Mouse (Mus musculus) limb, embryonic 15.5 days (tissue): ENCODE results near the gene Ffar3. TPM values are rescaled to one million over a fixed set of nuclear protein-coding genes. Genes with fewer than 3 reads are reported as not detected.

Source experiments
- ATAC-seq: fragments of 200-750 bp; cut with Nextera tagmentation; 2 replicates; pipeline ENCODE4 v1.8.0; 2017; ENCODE audit warnings: low read depth, moderate TSS enrichment; ENCODE audit not compliant: insufficient number of reproducible peaks, low FRiP score, low TSS enrichment
- H3K27ac ChIP-seq: fragments of 300-500 bp; sonication (generic); 2 replicates; pipeline ENCODE4 v1.5.1; 2015; ENCODE audit warnings: moderate library complexity, mild to moderate bottlenecking, inconsistent platforms
- H3K27me3 ChIP-seq: fragments of 300-500 bp; sonication (generic); 2 replicates; pipeline ENCODE4 v1.6.1; 2015; ENCODE audit warnings: inconsistent platforms
- H3K36me3 ChIP-seq: fragments of 300-500 bp; sonication (generic); 2 replicates; pipeline ENCODE4 v1.6.1; 2015; ENCODE audit warnings: inconsistent platforms
- H3K4me1 ChIP-seq: fragments of 300-500 bp; sonication (generic); 2 replicates; pipeline ENCODE4 v1.6.1; 2015; ENCODE audit warnings: inconsistent platforms
- H3K4me2 ChIP-seq: fragments of 300-500 bp; sonication (generic); 2 replicates; pipeline ENCODE4 v1.6.1; 2015; ENCODE audit warnings: mild to moderate bottlenecking, inconsistent platforms
- H3K4me3 ChIP-seq: fragments of 300-500 bp; sonication (generic); 2 replicates; pipeline ENCODE4 v1.5.1; 2015; ENCODE audit warnings: mild to moderate bottlenecking, inconsistent platforms
- H3K9ac ChIP-seq: fragments of 300-500 bp; sonication (generic); 2 replicates; pipeline ENCODE4 v1.6.1; 2015; ENCODE audit warnings: inconsistent platforms
- H3K9me3 ChIP-seq: fragments of 300-500 bp; sonication (generic); 2 replicates; pipeline ENCODE4 v1.6.1; 2016; ENCODE audit warnings: inconsistent platforms
- WGBS: fragments of 180-500 bp; shearing (Covaris S2); methylation state at CpG from one replicate; pipeline ENCODE4 v1.1.7; 2015; 5-methylcytosine and 5-hydroxymethylcytosine counted together
- polyA plus RNA-seq: library from polyadenylated mRNA; unstranded; fragments of >200 nt; fragmentation: Nextera tagmentation; extraction: Ambion mirVana; gene quantifications from 2 replicates; pipeline ENCODE4 v1.2.1, GENCODE M21; 2015

The Ffar3 gene
- polyA plus RNA-seq, 1 experiment from 2014 or later: not detected

- no peak overlapping the region for H3K4me2 ChIP-seq
- no peak overlapping the region for H3K27ac ChIP-seq
- 83% methylated on average over 6 of the region's 6 CpGs for WGBS
- no peak overlapping the region for H3K9ac ChIP-seq
- H3K36me3 ChIP-seq: no peaks in the 10 kb centered on the region
- no peaks in the 10 kb centered on the region for H3K4me1 ChIP-seq
- no peaks in the 10 kb centered on the region for H3K9me3 ChIP-seq
- H3K27me3 ChIP-seq: no peaks in the 10 kb centered on the region
- no peak overlapping the region for H3K4me3 ChIP-seq
- ATAC-seq: no peak
These were observed 23.0 kb upstream of the Ffar3 start for GRCm38 (mm10) chr7:30878950-30879349.

GRCm38 (mm10) chr7:30873083-30873482 lies 17.1 kb upstream of the Ffar3 start:
- Histone ChIP-seq H3K9me3 (no peaks in the 10 kb centered on the region), H3K4me3 (no peak overlapping the region), H3K27ac (no peak overlapping the region), H3K9ac (no peak overlapping the region), H3K4me2 (no peak overlapping the region), H3K4me1 (0 out of 2 replicates have a peak, but pooled peaks cover 3% of the 10 kb centered on the region), H3K36me3 (no peaks in the 10 kb centered on the region), H3K27me3 (no peaks in the 10 kb centered on the region; the same call in 1 of the 2 replicates)
- ATAC-seq: no peak
- WGBS: 22% methylated on average over 15 of the region's 15 CpGs

GRCm38 (mm10) chr7:30863386-30863785 lies 7.4 kb upstream of the Ffar3 start:
- no peaks in the 10 kb centered on the region; the same call in 1 of the 2 replicates for H3K4me1 ChIP-seq
- 71% methylated on average over 8 of the region's 8 CpGs for WGBS
- H3K27ac ChIP-seq: no peak overlapping the region
- no peak overlapping the region for H3K4me2 ChIP-seq
- no peak overlapping the region for H3K9ac ChIP-seq
- no peaks in the 10 kb centered on the region for H3K27me3 ChIP-seq
- H3K4me3 ChIP-seq: no peak overlapping the region
- ATAC-seq: no peak
- H3K9me3 ChIP-seq: no peaks in the 10 kb centered on the region
- no peaks in the 10 kb centered on the region for H3K36me3 ChIP-seq

- no peaks in the 10 kb centered on the region; the same call in 1 of the 2 replicates for H3K4me1 ChIP-seq
- H3K27ac ChIP-seq: no peak within 1 kb of the TSS
- no peak for ATAC-seq
- H3K27me3 ChIP-seq: peaks cover 1% of the 10 kb centered on the region; the same call in 1 of the 2 replicates
- no peak within 1 kb of the TSS for H3K4me3 ChIP-seq
- H3K9ac ChIP-seq: no peak within 1 kb of the TSS
- H3K36me3 ChIP-seq: no peaks in the 10 kb centered on the region
- 85% methylated on average over 12 of the region's 12 CpGs for WGBS
- H3K4me2 ChIP-seq: no peak within 1 kb of the TSS
- H3K9me3 ChIP-seq: no peaks in the 10 kb centered on the region
These were observed 5.5 kb upstream of the Ffar3 start, which contains the start of gene Ffar1 for GRCm38 (mm10) chr7:30861464-30861863. Gene Ffar1, minus strand, starts transcription at chr7:30861564.

GRCm38 (mm10) chr7:30859635-30860402 lies 3.8 kb upstream of the Ffar3 start:
- H3K36me3 ChIP-seq: no peaks in the 10 kb centered on the region
- H3K27ac ChIP-seq: no peak overlapping the region
- H3K4me1 ChIP-seq: no peaks in the 10 kb centered on the region; the same call in 1 of the 2 replicates
- no peak overlapping the region for H3K9ac ChIP-seq
- no peak; the same call in 1 of the 2 replicates for ATAC-seq
- H3K4me2 ChIP-seq: peak overlapping the region; percentile 46
- WGBS: 14% methylated on average over 15 of the region's 16 CpGs
- H3K27me3 ChIP-seq: peaks cover 13% of the 10 kb centered on the region
- no peaks in the 10 kb centered on the region for H3K9me3 ChIP-seq
- peak overlapping the region; percentile 30 for H3K4me3 ChIP-seq

GRCm38 (mm10) chr7:30859290-30859634 lies 3.3 kb upstream of the Ffar3 start:
- Histone ChIP-seq H3K36me3 (no peaks in the 10 kb centered on the region), H3K4me1 (no peaks in the 10 kb centered on the region; the same call in 1 of the 2 replicates), H3K27me3 (peaks cover 15% of the 10 kb centered on the region), H3K9me3 (no peaks in the 10 kb centered on the region), H3K27ac (no peak overlapping the region), H3K4me3 (no peak overlapping the region), H3K9ac (no peak overlapping the region), H3K4me2 (no peak overlapping the region)
- ATAC-seq: no peak

- H3K27me3 ChIP-seq: peaks cover 15% of the 10 kb centered on the region
- no peaks in the 10 kb centered on the region for H3K36me3 ChIP-seq
- no peak overlapping the region for H3K4me2 ChIP-seq
- no peak for ATAC-seq
- 59% methylated on average over 1 of the region's 1 CpGs for WGBS
- no peak overlapping the region for H3K4me3 ChIP-seq
- no peaks in the 10 kb centered on the region; the same call in 1 of the 2 replicates for H3K4me1 ChIP-seq
- H3K9me3 ChIP-seq: no peaks in the 10 kb centered on the region
- H3K27ac ChIP-seq: no peak overlapping the region
- H3K9ac ChIP-seq: no peak overlapping the region
These were observed 1.8 kb upstream of the Ffar3 start for GRCm38 (mm10) chr7:30857746-30858145.

- H3K27ac ChIP-seq: no peak overlapping the region
- peaks cover 14% of the 10 kb centered on the region for H3K27me3 ChIP-seq
- no peak for ATAC-seq
- H3K4me1 ChIP-seq: no peaks in the 10 kb centered on the region
- no peaks in the 10 kb centered on the region for H3K9me3 ChIP-seq
- WGBS: 83% methylated on average over 1 of the region's 1 CpGs
- no peak overlapping the region for H3K9ac ChIP-seq
- H3K4me3 ChIP-seq: no peak overlapping the region
- no peaks in the 10 kb centered on the region for H3K36me3 ChIP-seq
- H3K4me2 ChIP-seq: no peak overlapping the region
These were observed 4.6 kb downstream of the Ffar3 start for GRCm38 (mm10) chr7:30851421-30851820.

GRCm38 (mm10) chr7:30847934-30848333 lies 8.0 kb downstream of the Ffar3 start:
- no peak overlapping the region for H3K4me3 ChIP-seq
- no peak overlapping the region for H3K27ac ChIP-seq
- no peaks in the 10 kb centered on the region for H3K9me3 ChIP-seq
- H3K36me3 ChIP-seq: no peaks in the 10 kb centered on the region
- ATAC-seq: no peak
- no peak overlapping the region for H3K4me2 ChIP-seq
- H3K9ac ChIP-seq: no peak overlapping the region
- WGBS: 80% methylated on average over 6 of the region's 6 CpGs
- no peaks in the 10 kb centered on the region for H3K27me3 ChIP-seq
- H3K4me1 ChIP-seq: no peaks in the 10 kb centered on the region

- no peaks in the 10 kb centered on the region for H3K4me1 ChIP-seq
- no peak overlapping the region for H3K9ac ChIP-seq
- no peak overlapping the region for H3K4me3 ChIP-seq
- WGBS: 69% methylated on average over 5 of the region's 5 CpGs
- H3K4me2 ChIP-seq: no peak overlapping the region
- H3K27me3 ChIP-seq: no peaks in the 10 kb centered on the region
- ATAC-seq: no peak
- H3K27ac ChIP-seq: no peak overlapping the region
- no peaks in the 10 kb centered on the region for H3K36me3 ChIP-seq
- H3K9me3 ChIP-seq: no peaks in the 10 kb centered on the region
These were observed 8.6 kb downstream of the Ffar3 start for GRCm38 (mm10) chr7:30847386-30847785.

GRCm38 (mm10) chr7:30846505-30847053 lies 9.4 kb downstream of the Ffar3 start:
- no peaks in the 10 kb centered on the region for H3K27me3 ChIP-seq
- no peak for ATAC-seq
- no peaks in the 10 kb centered on the region for H3K9me3 ChIP-seq
- 64% methylated on average over 2 of the region's 2 CpGs for WGBS
- H3K4me2 ChIP-seq: no peak overlapping the region
- H3K4me3 ChIP-seq: no peak overlapping the region
- no peak overlapping the region for H3K27ac ChIP-seq
- no peaks in the 10 kb centered on the region for H3K4me1 ChIP-seq
- H3K36me3 ChIP-seq: no peaks in the 10 kb centered on the region
- H3K9ac ChIP-seq: no peak overlapping the region

GRCm38 (mm10) chr7:30844676-30845297 lies 11.2 kb downstream of the Ffar3 start:
- no peaks in the 10 kb centered on the region for H3K9me3 ChIP-seq
- no peak overlapping the region for H3K4me3 ChIP-seq
- H3K4me2 ChIP-seq: no peak overlapping the region
- no peak overlapping the region for H3K27ac ChIP-seq
- 31% methylated on average over 7 of the region's 7 CpGs for WGBS
- no peak for ATAC-seq
- H3K4me1 ChIP-seq: no peaks in the 10 kb centered on the region
- no peak overlapping the region for H3K9ac ChIP-seq
- no peaks in the 10 kb centered on the region for H3K36me3 ChIP-seq
- no peaks in the 10 kb centered on the region for H3K27me3 ChIP-seq
